ENCODE assay signal across 19 mouse cellular contexts in the genomic region with DNA sequence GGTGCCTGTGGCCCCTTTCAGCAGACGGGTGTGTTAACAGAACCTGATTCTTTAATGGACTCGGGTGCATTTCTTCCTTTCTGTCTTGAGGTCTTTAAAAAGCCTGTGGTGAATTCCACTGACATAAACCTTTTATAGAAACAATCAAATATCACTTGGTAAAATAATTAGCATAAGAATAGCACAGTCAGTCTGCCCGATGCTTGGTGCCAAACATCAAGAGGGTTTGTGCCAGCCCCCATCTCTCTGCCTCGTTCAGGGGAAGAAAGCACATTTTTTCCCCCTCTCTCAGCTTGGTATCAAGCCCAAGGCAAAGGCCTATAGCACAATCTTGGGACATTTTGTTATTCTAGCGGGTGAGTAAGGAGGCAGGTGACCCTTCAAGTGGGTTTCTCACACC.
"Had no signal": no experiment of that assay in that cellular context is flagged by ENCODE, and none has a peak within 500 bp of the region (broad histone marks: within the 10 kb centered on the region; RNA-seq: fewer than 3 reads in every experiment).

No protein-coding gene starts in this region.

- H3K4me1 ChIP-seq: stomach, embryonic 15.5 days had no signal

- H3K36me3 ChIP-seq: midbrain, embryonic 10.5 days; midbrain, embryonic 13.5 days; neural tube, embryonic 13.5 days; neural tube, embryonic 15.5 days; stomach, embryonic 15.5 days had no signal

- H3K4me2 ChIP-seq: lung, embryonic 14.5 days; midbrain, embryonic 13.5 days; neural tube, embryonic 13.5 days; neural tube, embryonic 15.5 days; stomach, embryonic 15.5 days had no signal

- H3K27me3 ChIP-seq: midbrain, embryonic 13.5 days; neural tube, embryonic 13.5 days; neural tube, embryonic 15.5 days; stomach, embryonic 15.5 days had no signal

- ATAC-seq: midbrain, embryonic 13.5 days; midbrain, embryonic 16.5 days had no signal

- DNase-seq: lung, adult 18-20 months; lung, embryonic 14.5 days; lung, postnatal 10 days; lung, postnatal 4 days; retina, postnatal 1 day; right cerebral cortex, adult 18-20 months; right cerebral cortex, postnatal 25 days; right cerebral cortex, postnatal 4 days; thymus, adult 2 months; thymus, postnatal 25 days; thymus, postnatal 4 days had no signal

- H3K9ac ChIP-seq: lung, embryonic 14.5 days; midbrain, embryonic 13.5 days; neural tube, embryonic 13.5 days; neural tube, embryonic 15.5 days; stomach, embryonic 15.5 days had no signal

- H3K27ac ChIP-seq: midbrain, embryonic 10.5 days; midbrain, embryonic 13.5 days; neural tube, embryonic 13.5 days; neural tube, embryonic 15.5 days; stomach, embryonic 15.5 days; stomach, postnatal 0 days had no signal

- H3K9me3 ChIP-seq: midbrain, embryonic 10.5 days; midbrain, embryonic 13.5 days; neural tube, embryonic 13.5 days; neural tube, embryonic 15.5 days; stomach, embryonic 15.5 days had no signal

- H3K4me3 ChIP-seq: midbrain, embryonic 10.5 days; midbrain, embryonic 13.5 days; myocyte; neural tube, embryonic 13.5 days; neural tube, embryonic 15.5 days; stomach, embryonic 15.5 days had no signal
